Mouse (Mus musculus) megakaryocyte, embryonic 14.5 days (primary cell): Measurements from ENCODE around the gene Mei1.

Experiments
- FLI1 ChIP-seq: IDR thresholded peaks from 2 replicates; pipeline ENCODE4 v1.6.1; 2012; ENCODE audit warnings: low read length, inconsistent platforms, mixed read lengths
- GATA1 ChIP-seq: IDR thresholded peaks from 3 replicates; pipeline ENCODE4 v1.6.1; 2012; ENCODE audit warnings: mixed read lengths, low read length, inconsistent platforms, borderline replicate concordance

DNA sequence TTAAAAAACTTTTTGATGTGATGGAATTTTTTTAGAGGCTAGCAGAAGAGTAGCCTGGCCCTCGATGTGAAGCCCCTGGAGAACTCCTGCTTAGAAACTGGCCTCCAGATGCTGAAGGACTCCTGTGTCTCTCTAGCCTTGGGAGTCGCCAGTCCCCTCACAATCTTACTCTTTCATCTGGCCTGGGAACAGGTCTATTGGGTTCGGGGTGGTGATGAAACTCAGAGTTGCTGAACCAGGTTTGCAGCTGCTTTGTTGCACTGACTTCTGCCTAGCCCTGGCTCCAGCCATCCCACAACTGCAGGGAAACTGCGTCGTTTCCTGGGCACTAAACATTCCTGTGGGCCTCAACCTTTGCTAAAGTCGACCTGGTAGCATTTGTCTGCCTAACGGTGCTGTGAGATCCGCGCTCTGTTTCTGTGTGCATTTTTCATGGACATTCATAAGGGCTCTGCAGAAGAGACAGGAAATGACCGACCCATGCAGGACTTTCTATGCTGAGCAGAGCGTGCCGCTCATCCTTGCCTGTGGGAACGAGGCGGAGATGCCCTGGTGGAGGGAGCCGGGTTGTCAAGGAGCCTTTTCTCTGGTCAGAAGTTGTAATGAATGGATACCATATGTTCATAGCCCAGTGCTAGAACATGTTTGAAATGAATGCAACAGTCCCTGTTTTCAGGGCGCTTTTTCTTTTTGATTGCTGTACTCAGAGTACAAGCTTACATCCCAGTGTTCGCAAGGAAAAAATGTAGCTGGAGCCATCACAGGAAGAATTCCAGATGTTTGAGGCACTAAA, 88.6 kb downstream of the Mei1 start:
- TF ChIP-seq GATA1, result no peak
- TF ChIP-seq FLI1, result no peak
